Mouse (Mus musculus): ENCODE measurements around the gene Ppp1r27. TPM values are rescaled to one million over a fixed set of nuclear protein-coding genes. Genes with fewer than 3 reads are reported as not detected.
A peak's percentile ranks its signal among the peaks of the same experiment; 100 is the strongest.

Gene Ppp1r27
- polyA plus RNA-seq, 1 experiment from 2014 or later, result not detected

DNA sequence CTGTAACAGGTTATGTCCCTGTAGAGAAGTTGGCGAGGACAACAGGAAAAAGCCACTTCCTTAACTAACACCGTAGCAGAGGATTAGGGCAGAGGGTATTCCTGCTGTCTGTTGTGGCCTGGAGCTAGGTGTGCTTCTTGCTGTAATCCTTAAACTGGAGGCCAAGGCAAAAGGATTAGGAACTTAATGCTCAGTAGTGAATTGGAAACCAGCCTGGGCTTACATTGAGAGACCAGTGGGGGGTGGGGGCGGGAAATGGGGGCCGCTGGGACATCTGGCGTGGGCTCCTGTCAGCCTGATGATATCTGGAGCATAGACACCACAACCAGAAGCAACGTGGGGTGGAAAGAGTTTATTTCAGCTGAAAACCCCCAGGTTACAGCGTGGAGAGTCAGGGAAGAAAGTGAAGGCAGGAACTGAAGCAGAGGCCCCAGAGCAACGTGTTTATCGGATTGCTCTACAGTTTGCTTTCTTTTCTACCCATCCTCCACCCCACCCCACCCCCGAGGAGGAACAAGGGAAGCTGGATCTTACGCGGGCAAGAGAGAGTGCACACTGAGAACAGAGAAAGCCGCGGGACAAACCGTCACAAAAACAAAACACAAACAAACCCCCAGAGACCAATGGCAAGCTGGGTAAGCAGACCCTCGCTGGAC lies 40.4 kb downstream of the Ppp1r27 start:
- ATAC-seq (ENCODE audit: low FRiP score) (no peak), DNase-seq (ENCODE audit: low spot score) (no peak)
- Histone ChIP-seq H3K4me1 (replicated peaks; ENCODE audit: control insufficient read depth, insufficient read depth, low read length) (no peaks in the 10 kb centered on the region), H3K9ac (peak overlapping the region; percentile 42; the same call in 1 of the 2 replicates), H3K36me3 (replicated peaks; ENCODE audit: control insufficient read depth, insufficient read depth) (no peaks in the 10 kb centered on the region), H3K4me3 (replicated peaks; ENCODE audit: low read length) (no peak overlapping the region), H3K9me3 (ENCODE audit: control insufficient read depth, low read length) (no peaks in the 10 kb centered on the region), H3K27ac (no peak overlapping the region), H3K27me3 (ENCODE audit: control insufficient read depth, insufficient read depth, low read length) (no peaks in the 10 kb centered on the region), H3K4me2 (replicated peaks) (peak overlapping the region; percentile 39)
- WGBS, result 9% methylated on average over 16 of the region's 16 CpGs

GRCm38 (mm10) chr11:120509940-120510339 lies 41.0 kb downstream of the Ppp1r27 start:
- no peaks in the 10 kb centered on the region for H3K36me3 ChIP-seq (replicated peaks; ENCODE audit: control insufficient read depth, insufficient read depth)
- no peak overlapping the region for H3K4me2 ChIP-seq (replicated peaks)
- no peak overlapping the region for H3K27ac ChIP-seq
- H3K4me1 ChIP-seq (replicated peaks; ENCODE audit: control insufficient read depth, insufficient read depth, low read length), result no peaks in the 10 kb centered on the region
- 55% methylated on average over 4 of the region's 4 CpGs for WGBS
- H3K9ac ChIP-seq, result no peak overlapping the region
- no peak overlapping the region for H3K4me3 ChIP-seq (replicated peaks; ENCODE audit: low read length)
- ATAC-seq (ENCODE audit: low FRiP score) (no peak), DNase-seq (ENCODE audit: low spot score) (no peak)
- no peaks in the 10 kb centered on the region for H3K9me3 ChIP-seq (ENCODE audit: control insufficient read depth, low read length)
- H3K27me3 ChIP-seq (ENCODE audit: control insufficient read depth, insufficient read depth, low read length), result no peaks in the 10 kb centered on the region

GRCm38 (mm10) chr11:120508290-120508870 lies 42.6 kb downstream of the Ppp1r27 start:
- DNase-seq (ENCODE audit: low spot score) (no peak), ATAC-seq (ENCODE audit: low FRiP score) (no peak)
- no peaks in the 10 kb centered on the region for H3K4me1 ChIP-seq (replicated peaks; ENCODE audit: control insufficient read depth, insufficient read depth, low read length)
- H3K27me3 ChIP-seq (ENCODE audit: control insufficient read depth, insufficient read depth, low read length), result no peaks in the 10 kb centered on the region
- no peak overlapping the region for H3K9ac ChIP-seq
- H3K27ac ChIP-seq, result no peak overlapping the region
- H3K36me3 ChIP-seq (replicated peaks; ENCODE audit: control insufficient read depth, insufficient read depth), result no peaks in the 10 kb centered on the region
- 85% methylated on average over 9 of the region's 9 CpGs for WGBS
- no peak overlapping the region for H3K4me3 ChIP-seq (replicated peaks; ENCODE audit: low read length)
- no peak overlapping the region for H3K4me2 ChIP-seq (replicated peaks)
- H3K9me3 ChIP-seq (ENCODE audit: control insufficient read depth, low read length), result no peaks in the 10 kb centered on the region

- Histone ChIP-seq H3K4me3 (replicated peaks; ENCODE audit: low read length) (no peak overlapping the region), H3K9ac (no peak overlapping the region), H3K36me3 (replicated peaks; ENCODE audit: control insufficient read depth, insufficient read depth) (no peaks in the 10 kb centered on the region), H3K27me3 (ENCODE audit: control insufficient read depth, insufficient read depth, low read length) (no peaks in the 10 kb centered on the region), H3K27ac (no peak overlapping the region), H3K9me3 (ENCODE audit: control insufficient read depth, low read length) (no peaks in the 10 kb centered on the region), H3K4me2 (replicated peaks) (no peak overlapping the region), H3K4me1 (replicated peaks; ENCODE audit: control insufficient read depth, insufficient read depth, low read length) (no peaks in the 10 kb centered on the region)
- ATAC-seq (ENCODE audit: low FRiP score) (no peak), DNase-seq (ENCODE audit: low spot score) (no peak)
- 74% methylated on average over 13 of the region's 13 CpGs for WGBS
These were observed 43.2 kb downstream of the Ppp1r27 start for GRCm38 (mm10) chr11:120507611-120508289.

DNA sequence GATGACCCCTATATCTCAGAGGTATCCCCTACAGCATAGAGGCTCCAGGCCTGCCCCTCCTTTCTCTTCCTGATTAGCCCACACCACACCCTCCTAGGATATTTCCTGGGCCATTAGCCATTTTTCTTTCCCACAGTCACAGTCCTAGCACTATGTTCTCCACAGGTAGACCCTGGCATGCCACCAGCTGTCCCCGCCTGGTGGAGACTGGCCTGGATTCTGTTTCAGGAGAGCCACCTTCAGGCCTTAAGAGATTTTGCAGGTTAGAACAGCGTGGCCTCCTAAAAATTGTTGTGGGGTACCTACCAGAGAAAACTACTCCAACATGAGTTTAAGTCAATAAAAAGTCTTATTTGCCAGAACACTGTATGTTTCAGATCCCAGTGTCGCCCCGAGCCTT lies 44.0 kb downstream of the Ppp1r27 start:
- H3K4me1 ChIP-seq (replicated peaks; ENCODE audit: control insufficient read depth, insufficient read depth, low read length), result no peaks in the 10 kb centered on the region
- H3K4me3 ChIP-seq (replicated peaks; ENCODE audit: low read length), result no peak overlapping the region
- no peak overlapping the region for H3K27ac ChIP-seq
- 69% methylated on average over 4 of the region's 4 CpGs for WGBS
- H3K9ac ChIP-seq, result no peak overlapping the region
- H3K9me3 ChIP-seq (ENCODE audit: control insufficient read depth, low read length), result no peaks in the 10 kb centered on the region
- no peak overlapping the region for H3K4me2 ChIP-seq (replicated peaks)
- no peaks in the 10 kb centered on the region for H3K27me3 ChIP-seq (ENCODE audit: control insufficient read depth, insufficient read depth, low read length)
- no peak for ATAC-seq (ENCODE audit: low FRiP score)
- no peaks in the 10 kb centered on the region for H3K36me3 ChIP-seq (replicated peaks; ENCODE audit: control insufficient read depth, insufficient read depth)
- no peak for DNase-seq (ENCODE audit: low spot score)

DNA sequence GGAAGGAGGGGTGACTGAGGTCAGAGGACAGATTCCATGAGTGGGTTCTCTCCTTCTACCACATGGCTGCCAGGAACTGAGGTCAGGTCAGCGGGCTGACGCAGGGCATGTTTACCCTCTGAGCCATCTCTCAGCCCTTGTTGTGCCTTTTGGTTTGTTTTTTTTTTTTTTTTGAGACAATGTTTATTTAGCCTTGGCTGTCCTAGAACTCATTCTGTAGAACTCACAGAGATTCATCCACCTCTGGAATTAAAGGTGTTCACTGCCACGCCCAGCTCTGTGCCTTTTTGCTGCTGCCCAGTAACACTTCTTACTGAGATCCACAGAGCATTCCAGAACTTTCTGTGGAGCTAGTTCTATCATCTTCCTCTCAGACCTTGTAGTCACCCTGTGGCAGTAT lies 45.3 kb downstream of the Ppp1r27 start:
- H3K36me3 ChIP-seq (replicated peaks; ENCODE audit: control insufficient read depth, insufficient read depth), result no peaks in the 10 kb centered on the region
- H3K9ac ChIP-seq, result no peak overlapping the region
- no peak overlapping the region for H3K27ac ChIP-seq
- H3K9me3 ChIP-seq (ENCODE audit: control insufficient read depth, low read length), result no peaks in the 10 kb centered on the region
- no peaks in the 10 kb centered on the region for H3K27me3 ChIP-seq (ENCODE audit: control insufficient read depth, insufficient read depth, low read length)
- ATAC-seq (ENCODE audit: low FRiP score) (no peak), DNase-seq (ENCODE audit: low spot score) (no peak)
- WGBS, result 86% methylated on average over 3 of the region's 3 CpGs
- no peak overlapping the region for H3K4me3 ChIP-seq (replicated peaks; ENCODE audit: low read length)
- no peaks in the 10 kb centered on the region for H3K4me1 ChIP-seq (replicated peaks; ENCODE audit: control insufficient read depth, insufficient read depth, low read length)
- H3K4me2 ChIP-seq (replicated peaks), result no peak overlapping the region

DNA sequence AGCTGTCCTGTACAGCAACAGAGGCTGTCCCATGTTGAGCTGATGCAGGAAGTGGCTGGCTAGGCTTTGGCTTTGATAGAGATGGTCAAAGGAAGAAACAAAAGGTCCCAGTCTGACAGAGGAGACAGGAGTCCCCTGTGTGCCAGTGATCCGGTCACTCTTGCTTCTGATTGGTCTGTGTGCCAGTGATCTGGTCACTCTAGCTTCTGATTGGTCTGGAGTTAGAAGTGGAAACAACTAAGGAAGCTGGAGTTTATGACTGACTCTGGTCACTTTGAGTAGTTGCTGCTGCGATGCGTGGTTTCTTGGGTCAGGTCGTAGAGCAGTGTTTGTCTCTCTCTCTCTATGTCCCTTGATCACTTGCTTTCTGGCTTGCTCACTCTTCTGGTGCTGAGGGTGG lies 49.2 kb downstream of the Ppp1r27 start:
- 84% methylated on average over 4 of the region's 4 CpGs for WGBS
- ATAC-seq (ENCODE audit: low FRiP score) (no peak), DNase-seq (ENCODE audit: low spot score) (no peak)
- Histone ChIP-seq H3K9me3 (ENCODE audit: control insufficient read depth, low read length) (no peaks in the 10 kb centered on the region), H3K27ac (no peak overlapping the region), H3K9ac (no peak overlapping the region), H3K27me3 (ENCODE audit: control insufficient read depth, insufficient read depth, low read length) (no peaks in the 10 kb centered on the region), H3K4me3 (replicated peaks; ENCODE audit: low read length) (no peak overlapping the region), H3K4me2 (replicated peaks) (no peak overlapping the region), H3K36me3 (replicated peaks; ENCODE audit: control insufficient read depth, insufficient read depth) (peaks cover 22% of the 10 kb centered on the region), H3K4me1 (replicated peaks; ENCODE audit: control insufficient read depth, insufficient read depth, low read length) (no peaks in the 10 kb centered on the region)

DNA sequence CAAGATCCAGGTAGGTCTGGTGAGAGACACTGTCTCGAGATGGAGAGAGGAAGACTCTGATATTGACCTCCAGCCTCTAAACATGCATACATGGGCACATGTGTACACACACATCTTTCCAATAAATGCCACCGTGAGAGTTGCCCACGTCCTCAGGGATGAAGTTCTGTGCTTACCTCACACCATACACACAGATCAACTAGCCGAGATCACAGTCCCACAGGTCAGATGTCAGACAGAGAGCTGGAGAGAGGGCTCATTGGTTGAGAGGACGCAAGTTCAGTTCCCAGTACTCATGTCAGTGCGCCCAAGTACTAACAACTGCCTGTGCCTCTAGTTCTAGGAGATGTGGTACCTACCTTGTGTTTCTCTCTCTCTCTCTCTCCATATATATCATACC lies 49.9 kb downstream of the Ppp1r27 start:
- Histone ChIP-seq H3K4me1 (replicated peaks; ENCODE audit: control insufficient read depth, insufficient read depth, low read length) (no peaks in the 10 kb centered on the region), H3K36me3 (replicated peaks; ENCODE audit: control insufficient read depth, insufficient read depth) (peaks cover 28% of the 10 kb centered on the region), H3K4me3 (replicated peaks; ENCODE audit: low read length) (no peak overlapping the region), H3K9ac (no peak overlapping the region), H3K9me3 (ENCODE audit: control insufficient read depth, low read length) (no peaks in the 10 kb centered on the region), H3K4me2 (replicated peaks) (no peak overlapping the region), H3K27ac (no peak overlapping the region), H3K27me3 (ENCODE audit: control insufficient read depth, insufficient read depth, low read length) (no peaks in the 10 kb centered on the region)
- ATAC-seq (ENCODE audit: low FRiP score) (no peak), DNase-seq (ENCODE audit: low spot score) (no peak)
- WGBS, result 73% methylated on average over 6 of the region's 6 CpGs

DNA sequence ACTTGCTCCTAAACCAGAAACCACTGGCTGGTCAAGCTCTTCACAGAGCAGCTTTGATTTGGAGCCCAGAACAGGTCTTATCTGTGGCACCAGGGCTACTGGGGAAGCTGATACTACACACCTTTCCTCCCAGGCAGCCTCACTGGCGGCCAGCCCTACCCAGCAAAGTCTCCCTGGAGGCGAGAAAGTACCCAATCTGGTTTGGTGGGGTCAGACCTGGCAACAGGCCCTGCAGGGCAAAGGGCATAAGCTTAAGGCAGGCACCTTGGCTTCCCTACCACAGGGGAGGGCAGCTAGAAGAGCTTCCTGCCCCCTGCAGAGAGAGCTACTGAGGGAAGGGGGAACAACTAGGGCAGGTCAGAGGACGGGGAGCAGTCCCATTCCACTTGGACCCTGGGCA lies 50.6 kb downstream of the Ppp1r27 start:
- Histone ChIP-seq H3K9me3 (ENCODE audit: control insufficient read depth, low read length) (no peaks in the 10 kb centered on the region), H3K27me3 (ENCODE audit: control insufficient read depth, insufficient read depth, low read length) (no peaks in the 10 kb centered on the region), H3K4me1 (replicated peaks; ENCODE audit: control insufficient read depth, insufficient read depth, low read length) (no peaks in the 10 kb centered on the region), H3K4me3 (replicated peaks; ENCODE audit: low read length) (no peak overlapping the region), H3K9ac (no peak overlapping the region), H3K27ac (no peak overlapping the region), H3K4me2 (replicated peaks) (no peak overlapping the region), H3K36me3 (replicated peaks; ENCODE audit: control insufficient read depth, insufficient read depth) (peaks cover 35% of the 10 kb centered on the region)
- DNase-seq (ENCODE audit: low spot score), result no peak
- no peak for ATAC-seq (ENCODE audit: low FRiP score)
- WGBS, result 26% methylated on average over 3 of the region's 3 CpGs

Data from hindbrain, embryonic 14.5 days (tissue).